ENCODE assay signal across 8 mouse cellular contexts in the genomic region with DNA sequence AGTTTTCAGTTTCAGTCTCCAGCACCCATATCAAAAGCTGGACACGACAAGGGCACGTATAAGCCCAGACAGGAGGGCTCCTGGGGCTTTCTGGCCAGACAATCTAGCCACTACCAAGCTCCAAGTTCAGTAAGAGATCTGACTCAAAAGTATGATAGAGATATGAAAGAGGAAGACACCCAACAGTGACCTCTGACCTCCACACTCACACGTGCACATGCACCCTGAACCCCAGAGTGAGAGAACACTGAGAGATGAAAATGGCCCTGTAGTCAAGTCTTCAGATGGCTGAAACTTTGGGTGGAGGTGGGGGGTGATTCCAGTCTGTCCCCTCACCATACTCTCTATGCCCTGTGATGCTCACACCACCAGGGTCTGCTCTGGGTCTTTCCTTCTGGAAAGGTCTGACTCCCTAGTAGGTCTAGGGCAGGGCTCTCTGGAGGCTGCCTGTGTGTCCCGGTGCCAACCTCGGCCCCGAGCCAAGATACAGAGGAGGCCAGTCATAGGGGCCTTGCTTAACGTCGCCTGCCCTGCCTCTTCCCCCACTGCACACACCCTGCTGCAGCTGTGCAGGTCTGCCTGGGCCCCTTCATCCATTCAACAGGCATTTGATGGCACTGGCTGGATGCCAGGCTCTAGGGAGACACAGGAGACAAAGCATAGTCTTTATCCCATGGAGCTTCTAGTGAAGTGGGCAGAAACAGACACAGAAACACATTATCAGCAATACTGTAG. TPM values are rescaled to one million over a fixed set of nuclear protein-coding genes. Genes with fewer than 3 reads are reported as not detected.
DNase-seq lines count a peak whose midpoint lies in the region; ATAC-seq and TF ChIP-seq lines count a peak whose summit lies in the region.

No protein-coding gene starts in this region.

- H3K4me2 ChIP-seq in hindbrain, embryonic 14.5 days (replicated peaks): peak overlapping the region; percentile 2; the same call in 1 of the 2 replicates
- no peak overlapping the region; the same call in 1 of the 2 replicates for H3K4me2 ChIP-seq in limb, embryonic 14.5 days (replicated peaks; ENCODE audit: low read depth, low read length, severe bottlenecking)
- H3K4me2 ChIP-seq in midbrain, embryonic 14.5 days (ENCODE audit: low read length): no peak overlapping the region

- H3K4me1 ChIP-seq in hindbrain, embryonic 14.5 days (replicated peaks; ENCODE audit: control insufficient read depth, insufficient read depth, low read length): peaks cover 44% of the 10 kb centered on the region
- H3K4me1 ChIP-seq in limb, embryonic 14.5 days (ENCODE audit: control insufficient read depth, insufficient read depth, low read length): peaks cover 70% of the 10 kb centered on the region
- H3K4me1 ChIP-seq in midbrain, embryonic 14.5 days (ENCODE audit: control insufficient read depth, insufficient read depth, low read length): peaks cover 30% of the 10 kb centered on the region

- TF ChIP-seq POLR2A in limb, embryonic 14.5 days (IDR thresholded peaks at IDR 0.05; ENCODE audit: borderline replicate concordance, extremely low read depth, insufficient read depth, insufficient read length): no peak

- H3K27me3 ChIP-seq in hindbrain, embryonic 14.5 days (ENCODE audit: control insufficient read depth, insufficient read depth, low read length): no peaks in the 10 kb centered on the region
- H3K27me3 ChIP-seq in limb, embryonic 14.5 days (ENCODE audit: control insufficient read depth, insufficient read depth, low read length): no peaks in the 10 kb centered on the region
- H3K27me3 ChIP-seq in midbrain, embryonic 14.5 days (ENCODE audit: control insufficient read depth, insufficient read depth, low read length): no peaks in the 10 kb centered on the region

- no peaks in the 10 kb centered on the region for H3K9me3 ChIP-seq in hindbrain, embryonic 14.5 days (ENCODE audit: control insufficient read depth, low read length)
- H3K9me3 ChIP-seq in limb, embryonic 14.5 days (ENCODE audit: control insufficient read depth, low read length): no peaks in the 10 kb centered on the region
- H3K9me3 ChIP-seq in midbrain, embryonic 14.5 days (ENCODE audit: control insufficient read depth, low read length): no peaks in the 10 kb centered on the region

- WGBS in hindbrain, embryonic 14.5 days: 51% methylated on average over 8 of the region's 8 CpGs
- WGBS in limb, embryonic 14.5 days: 41% methylated on average over 8 of the region's 8 CpGs
- 53% methylated on average over 8 of the region's 8 CpGs for WGBS in midbrain, embryonic 14.5 days

- H3K4me3 ChIP-seq in hindbrain, embryonic 14.5 days (replicated peaks; ENCODE audit: low read length): no peak overlapping the region
- no peak overlapping the region for H3K4me3 ChIP-seq in limb, embryonic 14.5 days (replicated peaks; ENCODE audit: low read length)
- no peak overlapping the region for H3K4me3 ChIP-seq in midbrain, embryonic 14.5 days (replicated peaks; ENCODE audit: low read depth, low read length)

- DNase-seq in layer of hippocampus, adult 11-12 months (ENCODE audit: low spot score): peak; percentile 55
- DNase-seq in layer of hippocampus, adult 18-20 months (ENCODE audit: low spot score in 2 of 2): no peak
- peak; percentile 53 to 63 for DNase-seq in cerebellum, adult 18-20 months
- DNase-seq in gastrocnemius, adult 8-10 months (ENCODE audit: low spot score in 2 of 2): peak; percentile 57 to 78
- DNase-seq in hindbrain, embryonic 14.5 days (ENCODE audit: low spot score): peak; percentile 56
- DNase-seq in limb, embryonic 14.5 days (ENCODE audit: low spot score): peak; percentile 64
- DNase-seq in midbrain, embryonic 14.5 days: peak; percentile 80
- no peak for DNase-seq in T-cell, adult 2 months (ENCODE audit: low spot score)

- peak overlapping the region; percentile 68 for H3K27ac ChIP-seq in hindbrain, embryonic 14.5 days
- H3K27ac ChIP-seq in limb, embryonic 14.5 days (replicated peaks; ENCODE audit: low read depth, low read length): peak overlapping the region; percentile 6; the same call in 1 of the 2 replicates
- peak overlapping the region; percentile 58; the same call in 1 of the 2 replicates for H3K27ac ChIP-seq in midbrain, embryonic 14.5 days (replicated peaks; ENCODE audit: low read depth, low read length)

- H3K36me3 ChIP-seq in hindbrain, embryonic 14.5 days (replicated peaks; ENCODE audit: control insufficient read depth, insufficient read depth): no peaks in the 10 kb centered on the region
- no peaks in the 10 kb centered on the region; the same call in 1 of the 2 replicates for H3K36me3 ChIP-seq in limb, embryonic 14.5 days (ENCODE audit: control insufficient read depth, insufficient read depth, low read length)
- H3K36me3 ChIP-seq in midbrain, embryonic 14.5 days (ENCODE audit: control insufficient read depth, insufficient read depth, low read length): no peaks in the 10 kb centered on the region

- no peak overlapping the region for H3K9ac ChIP-seq in hindbrain, embryonic 14.5 days
- H3K9ac ChIP-seq in limb, embryonic 14.5 days (ENCODE audit: low read depth, low read length, severe bottlenecking): no peak overlapping the region
- no peak overlapping the region; the same call in 1 of the 2 replicates for H3K9ac ChIP-seq in midbrain, embryonic 14.5 days (replicated peaks; ENCODE audit: low read length)

- peak; percentile 78 for ATAC-seq in hindbrain, embryonic 14.5 days (ENCODE audit: low FRiP score)
- ATAC-seq in limb, embryonic 14.5 days (ENCODE audit: low FRiP score, low read depth): peak; percentile 48
- ATAC-seq in midbrain, embryonic 14.5 days (ENCODE audit: low FRiP score, low TSS enrichment): peak; percentile 76

RNA-seq across cellular contexts. Expression of a gene that starts 32.6 kb away (rescaled TPM):
- total RNA-seq in layer of hippocampus, adult 18-20 months (2021): 1 to 10 TPM; 2.9 to 3.0 TPM
- total RNA-seq in gastrocnemius, adult 8-10 months (2022): under 1 TPM in 3 of 4 experiments, not detected in 1; 0.10 to 0.17 (median 0.16) TPM
- 3.2 and 4.1 TPM in 2 replicates for polyA plus RNA-seq in hindbrain, embryonic 14.5 days (2014; fragmentation: Nextera tagmentation; extraction: Ambion mirVana)
- polyA plus RNA-seq in limb, embryonic 14.5 days (2012; rRNA removed): 0.24 and 0.39 TPM in 2 replicates
- 0.55 and 0.83 TPM in 2 replicates for polyA plus RNA-seq in limb, embryonic 14.5 days (2014; fragmentation: Nextera tagmentation; extraction: Ambion mirVana)
- polyA plus RNA-seq in midbrain, embryonic 14.5 days (2014; fragmentation: Nextera tagmentation; extraction: Ambion mirVana): 5.4 and 6.2 TPM in 2 replicates

RNA-seq across cellular contexts. Expression of a gene that starts 37.8 kb away (rescaled TPM):
- 10 to 100 TPM; 26.9 to 31.3 TPM for total RNA-seq in layer of hippocampus, adult 18-20 months (2021)
- total RNA-seq in gastrocnemius, adult 8-10 months (2022): 1 to 10 TPM; 5.7 to 9.1 (median 7.4) TPM
- 4.4 and 4.8 TPM in 2 replicates for polyA plus RNA-seq in hindbrain, embryonic 14.5 days (2014; fragmentation: Nextera tagmentation; extraction: Ambion mirVana)
- polyA plus RNA-seq in limb, embryonic 14.5 days (2012; rRNA removed): 14.4 and 18.1 TPM in 2 replicates
- polyA plus RNA-seq in limb, embryonic 14.5 days (2014; fragmentation: Nextera tagmentation; extraction: Ambion mirVana): 10.5 and 11.8 TPM in 2 replicates
- polyA plus RNA-seq in midbrain, embryonic 14.5 days (2014; fragmentation: Nextera tagmentation; extraction: Ambion mirVana): 2.7 and 4.3 TPM in 2 replicates

Comparison
In these comparisons a context has a peak if more than half of its experiments do, and no peak if none do; other contexts are left out.
1. DNase-seq: peak in layer of hippocampus, adult 11-12 months (single experiment), cerebellum, adult 18-20 months (2 of 2), gastrocnemius, adult 8-10 months (2 of 2), hindbrain, embryonic 14.5 days (single experiment), limb, embryonic 14.5 days (single experiment) and midbrain, embryonic 14.5 days (single experiment); none in layer of hippocampus, adult 18-20 months (0 of 2) and T-cell, adult 2 months (single experiment).
2. H3K27ac ChIP-seq: peak in every context shown above with its lines; median percentile 68 in hindbrain, embryonic 14.5 days; 58 in midbrain, embryonic 14.5 days; 6 in limb, embryonic 14.5 days.
3. Peak in every context shown above with its lines, with median percentiles within 50 percentile points of each other: ATAC-seq.